Mouse (Mus musculus) MEL (cell line): Measurements from ENCODE around the gene Phf2.

Source experiments
- CTCF ChIP-seq, 3 experiments: IDR thresholded peaks in 2 of 3; conservative IDR thresholded peaks in 1 of 3; 2 replicates each; pipeline ENCODE4 v1.5.1; 2011 to 2012; ENCODE audit warnings: low read length in 3 of 3, low read depth in 2 of 3, mild to moderate bottlenecking in 2 of 3, improper control_type of control experiment in 1 of 3, inconsistent platforms in 1 of 3, mixed read lengths in 1 of 3, moderate library complexity in 1 of 3; ENCODE audit not compliant: control insufficient read depth in 1 of 3, insufficient read depth in 1 of 3, poor library complexity in 1 of 3, severe bottlenecking in 1 of 3
- GATA1 ChIP-seq: IDR thresholded peaks from 2 replicates; pipeline ENCODE4 v1.6.1; 2011; ENCODE audit warnings: low read depth, low read length, improper control_type of control experiment
- POLR2A ChIP-seq, 2 experiments: IDR thresholded peaks; 2 replicates each; pipeline ENCODE4 v1.6.1; 2011 to 2012; ENCODE audit warnings: low read length in 2 of 2, mild to moderate bottlenecking in 2 of 2, control low read depth in 1 of 2, improper control_type of control experiment in 1 of 2, low read depth in 1 of 2, moderate library complexity in 1 of 2; ENCODE audit not compliant: control insufficient read depth in 1 of 2, insufficient read depth in 1 of 2, poor library complexity in 1 of 2
- POLR2AphosphoS2 ChIP-seq: IDR thresholded peaks from 2 replicates; pipeline ENCODE4 v1.6.1; 2011; ENCODE audit warnings: low read length, improper control_type of control experiment
- POLR2AphosphoS5 ChIP-seq: IDR thresholded peaks from 2 replicates; pipeline ENCODE4 v1.6.1; 2012; ENCODE audit warnings: low read depth, borderline replicate concordance, mild to moderate bottlenecking, inconsistent platforms, low read length, moderate library complexity, mixed read lengths
- TCF12 ChIP-seq: IDR thresholded peaks from 2 replicates; pipeline ENCODE4 v1.6.1; 2014; ENCODE audit warnings: low read depth, mild to moderate bottlenecking, inconsistent platforms, low read length, improper control_type of control experiment, moderate library complexity
- USF2 ChIP-seq, 2 experiments: IDR thresholded peaks; 2 replicates each; pipeline ENCODE4 v1.6.1; 2011 to 2012; ENCODE audit warnings: improper control_type of control experiment in 2 of 2, low read length in 2 of 2, borderline replicate concordance in 1 of 2, inconsistent platforms in 1 of 2, low read depth in 1 of 2, mild to moderate bottlenecking in 1 of 2; ENCODE audit not compliant: insufficient read depth in 1 of 2
- ZNF384 ChIP-seq: IDR thresholded peaks from 2 replicates; pipeline ENCODE4 v1.6.1; 2012; ENCODE audit warnings: low read depth, mild to moderate bottlenecking, inconsistent platforms, low read length, improper control_type of control experiment

- TF ChIP-seq ZNF384 (no peak), POLR2AphosphoS2 (no peak), CTCF (IDR thresholded peaks at IDR 0.05 in 2 of 3, conservative IDR thresholded peaks at IDR 0.05 in 1 of 3; ENCODE audit: control insufficient read depth in 1 of 3, insufficient read depth in 1 of 3, low read depth in 2 of 3, low read length in 3 of 3, poor library complexity in 1 of 3, severe bottlenecking in 1 of 3) (no peak), GATA1 (no peak), POLR2A (IDR thresholded peaks at IDR 0.05; ENCODE audit: control insufficient read depth in 1 of 2, insufficient read depth in 1 of 2, low read depth in 1 of 2, low read length in 2 of 2, poor library complexity in 1 of 2) (no peak), TCF12 (no peak), USF2 (IDR thresholded peaks at IDR 0.05; ENCODE audit: borderline replicate concordance in 1 of 2, insufficient read depth in 1 of 2, low read depth in 1 of 2, low read length in 2 of 2) (no peak), POLR2AphosphoS5 (no peak)
Measured at GRCm38 (mm10) chr13:48911426-48911825, 40.5 kb upstream of the Phf2 start.
